Comparison of ENCODE assay signal across 8 mouse cellular contexts in the genomic region with DNA sequence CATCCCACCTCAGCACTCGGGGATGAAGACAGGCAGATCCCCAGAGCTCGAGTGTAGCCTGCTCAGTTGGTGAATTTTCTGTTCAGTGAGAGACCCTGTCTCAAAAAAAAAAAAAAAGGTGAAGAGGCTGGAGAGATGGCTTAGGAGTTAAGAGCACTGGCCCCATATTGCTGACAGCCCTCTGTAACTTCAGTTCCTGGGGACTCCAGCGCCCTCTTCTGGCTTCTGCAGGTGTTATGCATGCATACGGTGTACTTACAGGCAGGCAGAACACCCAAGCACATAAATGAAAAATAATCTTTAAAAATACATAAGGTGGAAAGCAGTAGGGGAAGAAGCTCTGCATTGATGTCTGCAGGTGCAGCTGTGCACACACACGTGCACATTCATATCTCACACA. TPM values are rescaled to one million over a fixed set of nuclear protein-coding genes. Genes with fewer than 3 reads are reported as not detected.
DNase-seq lines count a peak whose midpoint lies in the region; ATAC-seq and TF ChIP-seq lines count a peak whose summit lies in the region.
"Had no signal": no experiment of that assay in that cellular context is flagged by ENCODE, and none has a peak within 500 bp of the region (broad histone marks: within the 10 kb centered on the region; RNA-seq: fewer than 3 reads in every experiment).

No protein-coding gene starts in this region.

- no peak overlapping the region for H3K27ac ChIP-seq in hindbrain, postnatal 0 days
- no peak overlapping the region for H3K27ac ChIP-seq in hindbrain, embryonic 14.5 days
- H3K27ac ChIP-seq: macrophage had no signal

- no peak overlapping the region for H3K4me2 ChIP-seq in hindbrain, postnatal 0 days (ENCODE audit: low read depth, low read length)
- H3K4me2 ChIP-seq in hindbrain, embryonic 14.5 days (replicated peaks) = no peak overlapping the region

- no peak for ATAC-seq in hindbrain, postnatal 0 days
- no peak for ATAC-seq in hindbrain, embryonic 14.5 days (ENCODE audit: low FRiP score)
- ATAC-seq in inflammation-experienced regulatory T-cells, adult 6 months = peak; percentile 25

- H3K4me1 ChIP-seq in hindbrain, postnatal 0 days (ENCODE audit: insufficient read depth, low read length) = no peaks in the 10 kb centered on the region
- H3K4me1 ChIP-seq in hindbrain, embryonic 14.5 days (replicated peaks; ENCODE audit: control insufficient read depth, insufficient read depth, low read length) = no peaks in the 10 kb centered on the region

- TF ChIP-seq CTCF in hindbrain, postnatal 0 days (IDR thresholded peaks at IDR 0.05; ENCODE audit: low read depth) = peak; percentile 59

- no peaks in the 10 kb centered on the region for H3K27me3 ChIP-seq in hindbrain, postnatal 0 days (ENCODE audit: insufficient read depth, low read length)
- no peaks in the 10 kb centered on the region for H3K27me3 ChIP-seq in hindbrain, embryonic 14.5 days (ENCODE audit: control insufficient read depth, insufficient read depth, low read length)
- H3K27me3 ChIP-seq in splenic B cell, adult 2 months (ENCODE audit: control insufficient read depth, insufficient read depth, low read length, poor library complexity, severe bottlenecking) = no peaks in the 10 kb centered on the region

- no peaks in the 10 kb centered on the region; the same call in none of the 2 replicates for H3K36me3 ChIP-seq in hindbrain, postnatal 0 days (ENCODE audit: insufficient read depth, low read length)
- H3K36me3 ChIP-seq in hindbrain, embryonic 14.5 days (replicated peaks; ENCODE audit: control insufficient read depth, insufficient read depth) = peaks cover 42% of the 10 kb centered on the region
- H3K36me3 ChIP-seq in splenic B cell, adult 2 months (ENCODE audit: control insufficient read depth, insufficient read depth, low read length, poor library complexity, severe bottlenecking) = peaks cover 19% of the 10 kb centered on the region

- H3K9me3 ChIP-seq in hindbrain, postnatal 0 days (ENCODE audit: low read length) = no peaks in the 10 kb centered on the region
- no peaks in the 10 kb centered on the region for H3K9me3 ChIP-seq in hindbrain, embryonic 14.5 days (ENCODE audit: control insufficient read depth, low read length)

- DNase-seq in hindbrain, postnatal 0 days (ENCODE audit: low spot score) = peak; percentile 62
- no peak for DNase-seq in hindbrain, embryonic 14.5 days (ENCODE audit: low spot score)
- DNase-seq in CD4-positive, CD25-positive, alpha-beta regulatory T cell, adult 2 months (ENCODE audit: low read depth, low spot score) = peak; percentile 68
- DNase-seq in MN1 (ENCODE audit: low spot score) = peak; percentile 17
- DNase-seq in splenic B cell, adult 2 months (ENCODE audit: low read depth, low spot score) = peak; percentile 65
- no peak for DNase-seq in gastrocnemius, postnatal 4 days (ENCODE audit: low spot score in 2 of 2)

- no peak overlapping the region for H3K4me3 ChIP-seq in hindbrain, postnatal 0 days (ENCODE audit: low read length)
- no peak overlapping the region for H3K4me3 ChIP-seq in hindbrain, embryonic 14.5 days (replicated peaks; ENCODE audit: low read length)

- 64% methylated on average over 5 of the region's 5 CpGs for WGBS in hindbrain, postnatal 0 days
- 63% methylated on average over 5 of the region's 5 CpGs for WGBS in hindbrain, embryonic 14.5 days

- no peak overlapping the region for H3K9ac ChIP-seq in hindbrain, postnatal 0 days (replicated peaks; ENCODE audit: low read length)
- no peak overlapping the region for H3K9ac ChIP-seq in hindbrain, embryonic 14.5 days

RNA-seq across cellular contexts. Expression of gene Polr3b, which starts 9.1 kb away (rescaled TPM):
- 7.8 and 11.1 TPM in 2 replicates for total RNA-seq in hindbrain, postnatal 0 days (2014; rRNA removed)
- 8.7 and 10.1 TPM in 2 replicates for polyA plus RNA-seq in hindbrain, postnatal 0 days (2015; fragmentation: Nextera tagmentation; extraction: Ambion mirVana)
- polyA plus RNA-seq in hindbrain, embryonic 14.5 days (2014; fragmentation: Nextera tagmentation; extraction: Ambion mirVana) = 16.9 and 17.2 TPM in 2 replicates
- polyA plus RNA-seq in inflammation-experienced regulatory T-cells, adult 6 months (2017; shearing (Covaris generic)) = 10 to 100 TPM; 14.2 to 16.8 (median 15.2) TPM
- total RNA-seq in gastrocnemius, postnatal 4 days (2021) = 10 to 100 TPM; 17.6 to 18.3 TPM

RNA-seq across cellular contexts. Expression of gene Tcp11l2, which starts 54.8 kb away (rescaled TPM):
- total RNA-seq in hindbrain, postnatal 0 days (2014; rRNA removed) = 8.1 and 11.2 TPM in 2 replicates
- 18.9 and 20.0 TPM in 2 replicates for polyA plus RNA-seq in hindbrain, postnatal 0 days (2015; fragmentation: Nextera tagmentation; extraction: Ambion mirVana)
- polyA plus RNA-seq in hindbrain, embryonic 14.5 days (2014; fragmentation: Nextera tagmentation; extraction: Ambion mirVana) = 21.8 and 22.1 TPM in 2 replicates
- polyA plus RNA-seq in inflammation-experienced regulatory T-cells, adult 6 months (2017; shearing (Covaris generic)) = 100 to 1,000 TPM; 111 to 212 (median 193) TPM
- 10 to 100 TPM; 41.9 to 48.3 TPM for total RNA-seq in gastrocnemius, postnatal 4 days (2021)

Comparison
In these comparisons a context has a peak if more than half of its experiments do, and no peak if none do; other contexts are left out.
1. DNase-seq: peak in hindbrain, postnatal 0 days (single experiment), CD4-positive, CD25-positive, alpha-beta regulatory T cell, adult 2 months (single experiment), MN1 (single experiment) and splenic B cell, adult 2 months (single experiment); none in hindbrain, embryonic 14.5 days (single experiment) and gastrocnemius, postnatal 4 days (0 of 2).